Mouse (Mus musculus) CD8-positive naive resting alpha-beta T cell, adult 2 months (primary cell): ENCODE results near the gene Gm10147.
"Not testable (repeated sequence)": the region's sequence is repeated elsewhere in the genome, so short reads cannot be mapped to it uniquely, and the experiment has no call there.

Source experiments
- DNase-seq, 2 experiments: peaks; one replicate each; pipeline ENCODE4 v3.0.0; 2022; ENCODE audit warnings: low read depth in 2 of 2, low spot score in 2 of 2

The Gm10147 gene

GRCm38 (mm10) chrX:28607742-28608141 is at the start of gene Gm10147:
Gene Gm10147, minus strand, starts transcription at chrX:28607842.
- DNase-seq: not testable (repeated sequence)
